Mouse (Mus musculus): ENCODE measurements at regions not wholly inside any gene's neighbourhood (a gene's known extent, or its start where the extent isn't known, plus 50 kb on each side); places are given as distances from the start of the nearest gene placed in this dataset.

GRCm38 (mm10) chr13:82265170-82265569 is 482.3 kb downstream of the Cetn3 start:
- WGBS = 37% methylated on average over 3 of the region's 3 CpGs
- H3K4me3 ChIP-seq (ENCODE audit: control insufficient read depth in 1 of 2, insufficient read depth in 1 of 2, low read depth in 1 of 2, low read length in 2 of 2) = no peak overlapping the region
- no peaks in the 10 kb centered on the region for H3K36me3 ChIP-seq (ENCODE audit: control insufficient read depth, insufficient read depth, low read length)
- no peak for ATAC-seq (ENCODE audit: insufficient number of reproducible peaks, insufficient read depth, low FRiP score, low read depth)
- H3K4me2 ChIP-seq (ENCODE audit: low read length) = no peak overlapping the region
- H3K27me3 ChIP-seq (ENCODE audit: control insufficient read depth, insufficient read depth, low read length) = no peaks in the 10 kb centered on the region
- no peaks in the 10 kb centered on the region for H3K9me3 ChIP-seq (ENCODE audit: control insufficient read depth, low read length)
- H3K9ac ChIP-seq (ENCODE audit: low read length) = no peak overlapping the region
- H3K4me1 ChIP-seq (ENCODE audit: control insufficient read depth in 2 of 2, insufficient read depth in 2 of 2, low read length in 2 of 2) = no peaks in the 10 kb centered on the region
- H3K27ac ChIP-seq (replicated peaks in 1 of 2; ENCODE audit: control insufficient read depth in 1 of 2, insufficient read depth in 1 of 2, low read depth in 2 of 2, low read length in 2 of 2) = no peak overlapping the region

GRCm38 (mm10) chr13:82265736-82266135 is 482.9 kb downstream of the Cetn3 start:
- no peak overlapping the region for H3K4me2 ChIP-seq (ENCODE audit: low read length)
- no peaks in the 10 kb centered on the region for H3K27me3 ChIP-seq (ENCODE audit: control insufficient read depth, insufficient read depth, low read length)
- no peaks in the 10 kb centered on the region for H3K36me3 ChIP-seq (ENCODE audit: control insufficient read depth, insufficient read depth, low read length)
- H3K9me3 ChIP-seq (ENCODE audit: control insufficient read depth, low read length) = no peaks in the 10 kb centered on the region
- no peak for ATAC-seq (ENCODE audit: insufficient number of reproducible peaks, insufficient read depth, low FRiP score, low read depth)
- no peak overlapping the region for H3K4me3 ChIP-seq (ENCODE audit: control insufficient read depth in 1 of 2, insufficient read depth in 1 of 2, low read depth in 1 of 2, low read length in 2 of 2)
- WGBS = 60% methylated on average over 2 of the region's 2 CpGs
- H3K27ac ChIP-seq (replicated peaks in 1 of 2; ENCODE audit: control insufficient read depth in 1 of 2, insufficient read depth in 1 of 2, low read depth in 2 of 2, low read length in 2 of 2) = no peak overlapping the region
- no peaks in the 10 kb centered on the region for H3K4me1 ChIP-seq (ENCODE audit: control insufficient read depth in 2 of 2, insufficient read depth in 2 of 2, low read length in 2 of 2)
- no peak overlapping the region for H3K9ac ChIP-seq (ENCODE audit: low read length)

GRCm38 (mm10) chr13:82274733-82275132 is 491.9 kb downstream of the Cetn3 start:
- no peaks in the 10 kb centered on the region for H3K36me3 ChIP-seq (ENCODE audit: control insufficient read depth, insufficient read depth, low read length)
- 44% methylated on average over 3 of the region's 3 CpGs for WGBS
- no peak overlapping the region for H3K27ac ChIP-seq (replicated peaks in 1 of 2; ENCODE audit: control insufficient read depth in 1 of 2, insufficient read depth in 1 of 2, low read depth in 2 of 2, low read length in 2 of 2)
- no peak overlapping the region for H3K4me2 ChIP-seq (ENCODE audit: low read length)
- H3K4me3 ChIP-seq (ENCODE audit: control insufficient read depth in 1 of 2, insufficient read depth in 1 of 2, low read depth in 1 of 2, low read length in 2 of 2) = no peak overlapping the region
- H3K9me3 ChIP-seq (ENCODE audit: control insufficient read depth, low read length) = no peaks in the 10 kb centered on the region
- H3K4me1 ChIP-seq (ENCODE audit: control insufficient read depth in 2 of 2, insufficient read depth in 2 of 2, low read length in 2 of 2) = no peaks in the 10 kb centered on the region; a peak in 1 of 4 replicates
- H3K27me3 ChIP-seq (ENCODE audit: control insufficient read depth, insufficient read depth, low read length) = no peaks in the 10 kb centered on the region
- no peak overlapping the region for H3K9ac ChIP-seq (ENCODE audit: low read length)
- ATAC-seq (ENCODE audit: insufficient number of reproducible peaks, insufficient read depth, low FRiP score, low read depth) = no peak

- 62% methylated on average over 3 of the region's 3 CpGs for WGBS
- no peak for ATAC-seq (ENCODE audit: insufficient number of reproducible peaks, insufficient read depth, low FRiP score, low read depth)
- no peak overlapping the region for H3K9ac ChIP-seq (ENCODE audit: low read length)
- no peaks in the 10 kb centered on the region for H3K36me3 ChIP-seq (ENCODE audit: control insufficient read depth, insufficient read depth, low read length)
- no peak overlapping the region for H3K4me2 ChIP-seq (ENCODE audit: low read length)
- no peaks in the 10 kb centered on the region for H3K9me3 ChIP-seq (ENCODE audit: control insufficient read depth, low read length)
- H3K4me3 ChIP-seq (ENCODE audit: control insufficient read depth in 1 of 2, insufficient read depth in 1 of 2, low read depth in 1 of 2, low read length in 2 of 2) = no peak overlapping the region
- no peaks in the 10 kb centered on the region for H3K27me3 ChIP-seq (ENCODE audit: control insufficient read depth, insufficient read depth, low read length)
- H3K27ac ChIP-seq (replicated peaks in 1 of 2; ENCODE audit: control insufficient read depth in 1 of 2, insufficient read depth in 1 of 2, low read depth in 2 of 2, low read length in 2 of 2) = no peak overlapping the region
- no peaks in the 10 kb centered on the region; a peak in 1 of 4 replicates for H3K4me1 ChIP-seq (ENCODE audit: control insufficient read depth in 2 of 2, insufficient read depth in 2 of 2, low read length in 2 of 2)
These were observed 493.1 kb downstream of the Cetn3 start for GRCm38 (mm10) chr13:82276001-82276400.

- no peak overlapping the region for H3K27ac ChIP-seq (replicated peaks in 1 of 2; ENCODE audit: control insufficient read depth in 1 of 2, insufficient read depth in 1 of 2, low read depth in 2 of 2, low read length in 2 of 2)
- H3K4me1 ChIP-seq (ENCODE audit: control insufficient read depth in 2 of 2, insufficient read depth in 2 of 2, low read length in 2 of 2) = no peaks in the 10 kb centered on the region; a peak in 1 of 4 replicates
- H3K36me3 ChIP-seq (ENCODE audit: control insufficient read depth, insufficient read depth, low read length) = no peaks in the 10 kb centered on the region
- 86% methylated on average over 4 of the region's 4 CpGs for WGBS
- H3K9ac ChIP-seq (ENCODE audit: low read length) = no peak overlapping the region
- H3K4me3 ChIP-seq (ENCODE audit: control insufficient read depth in 1 of 2, insufficient read depth in 1 of 2, low read depth in 1 of 2, low read length in 2 of 2) = no peak overlapping the region
- H3K4me2 ChIP-seq (ENCODE audit: low read length) = no peak overlapping the region
- H3K9me3 ChIP-seq (ENCODE audit: control insufficient read depth, low read length) = no peaks in the 10 kb centered on the region
- ATAC-seq (ENCODE audit: insufficient number of reproducible peaks, insufficient read depth, low FRiP score, low read depth) = no peak
- H3K27me3 ChIP-seq (ENCODE audit: control insufficient read depth, insufficient read depth, low read length) = no peaks in the 10 kb centered on the region
These were observed 497.9 kb downstream of the Cetn3 start for GRCm38 (mm10) chr13:82280744-82281143.

GRCm38 (mm10) chr13:82295834-82296233 is 513.0 kb downstream of the Cetn3 start:
- Histone ChIP-seq H3K4me2 (ENCODE audit: low read length) (no peak overlapping the region), H3K27ac (replicated peaks in 1 of 2; ENCODE audit: control insufficient read depth in 1 of 2, insufficient read depth in 1 of 2, low read depth in 2 of 2, low read length in 2 of 2) (no peak overlapping the region), H3K4me1 (ENCODE audit: control insufficient read depth in 2 of 2, insufficient read depth in 2 of 2, low read length in 2 of 2) (no peaks in the 10 kb centered on the region), H3K27me3 (ENCODE audit: control insufficient read depth, insufficient read depth, low read length) (no peaks in the 10 kb centered on the region), H3K9ac (ENCODE audit: low read length) (no peak overlapping the region), H3K4me3 (ENCODE audit: control insufficient read depth in 1 of 2, insufficient read depth in 1 of 2, low read depth in 1 of 2, low read length in 2 of 2) (no peak overlapping the region), H3K36me3 (ENCODE audit: control insufficient read depth, insufficient read depth, low read length) (no peaks in the 10 kb centered on the region), H3K9me3 (ENCODE audit: control insufficient read depth, low read length) (no peaks in the 10 kb centered on the region)
- no peak for ATAC-seq (ENCODE audit: insufficient number of reproducible peaks, insufficient read depth, low FRiP score, low read depth)
- 25% methylated on average over 3 of the region's 3 CpGs for WGBS

GRCm38 (mm10) chr13:82304227-82304626 is 521.4 kb downstream of the Cetn3 start:
- H3K9me3 ChIP-seq (ENCODE audit: control insufficient read depth, low read length) = no peaks in the 10 kb centered on the region
- 40% methylated on average over 2 of the region's 2 CpGs for WGBS
- H3K27ac ChIP-seq (replicated peaks in 1 of 2; ENCODE audit: control insufficient read depth in 1 of 2, insufficient read depth in 1 of 2, low read depth in 2 of 2, low read length in 2 of 2) = no peak overlapping the region
- H3K4me1 ChIP-seq (ENCODE audit: control insufficient read depth in 2 of 2, insufficient read depth in 2 of 2, low read length in 2 of 2) = no peaks in the 10 kb centered on the region
- no peaks in the 10 kb centered on the region for H3K27me3 ChIP-seq (ENCODE audit: control insufficient read depth, insufficient read depth, low read length)
- no peak overlapping the region for H3K9ac ChIP-seq (ENCODE audit: low read length)
- no peak overlapping the region for H3K4me2 ChIP-seq (ENCODE audit: low read length)
- no peak overlapping the region for H3K4me3 ChIP-seq (ENCODE audit: control insufficient read depth in 1 of 2, insufficient read depth in 1 of 2, low read depth in 1 of 2, low read length in 2 of 2)
- no peak for ATAC-seq (ENCODE audit: insufficient number of reproducible peaks, insufficient read depth, low FRiP score, low read depth)
- H3K36me3 ChIP-seq (ENCODE audit: control insufficient read depth, insufficient read depth, low read length) = no peaks in the 10 kb centered on the region

- Histone ChIP-seq H3K4me2 (ENCODE audit: low read length) (no peak overlapping the region), H3K9me3 (ENCODE audit: control insufficient read depth, low read length) (no peaks in the 10 kb centered on the region), H3K27me3 (ENCODE audit: control insufficient read depth, insufficient read depth, low read length) (no peaks in the 10 kb centered on the region), H3K36me3 (ENCODE audit: control insufficient read depth, insufficient read depth, low read length) (no peaks in the 10 kb centered on the region), H3K9ac (ENCODE audit: low read length) (no peak overlapping the region), H3K4me1 (ENCODE audit: control insufficient read depth in 2 of 2, insufficient read depth in 2 of 2, low read length in 2 of 2) (no peaks in the 10 kb centered on the region), H3K27ac (replicated peaks in 1 of 2; ENCODE audit: control insufficient read depth in 1 of 2, insufficient read depth in 1 of 2, low read depth in 2 of 2, low read length in 2 of 2) (no peak overlapping the region), H3K4me3 (ENCODE audit: control insufficient read depth in 1 of 2, insufficient read depth in 1 of 2, low read depth in 1 of 2, low read length in 2 of 2) (no peak overlapping the region)
- ATAC-seq (ENCODE audit: insufficient number of reproducible peaks, insufficient read depth, low FRiP score, low read depth) = no peak
- 26% methylated on average over 6 of the region's 6 CpGs for WGBS
These were observed 522.2 kb downstream of the Cetn3 start for GRCm38 (mm10) chr13:82305076-82305475.

Measured in heart, embryonic 14.5 days (tissue).